Mouse (Mus musculus): Measurements from ENCODE around the gene Rab35. TPM values are rescaled to one million over a fixed set of nuclear protein-coding genes. Genes with fewer than 3 reads are reported as not detected.

Gene Rab35
- total RNA-seq, 1 experiment from 2014 or later: 55.3 TPM

- no peak for DNase-seq
Measured at GRCm38 (mm10) chr5:115649699-115650098, 18.0 kb downstream of the Rab35 start.

- no peak for DNase-seq
Measured at GRCm38 (mm10) chr5:115650885-115651284, 19.2 kb downstream of the Rab35 start.

GRCm38 (mm10) chr5:115651821-115652220 lies 20.1 kb downstream of the Rab35 start:
- no peak for DNase-seq

- peak; percentile 99 for DNase-seq
Measured at GRCm38 (mm10) chr5:115652681-115653575, 21.2 kb downstream of the Rab35 start.

- no peak for DNase-seq
Measured at GRCm38 (mm10) chr5:115653776-115654175, 22.1 kb downstream of the Rab35 start.

GRCm38 (mm10) chr5:115656677-115657076 lies 25.0 kb downstream of the Rab35 start:
- no peak for DNase-seq

- no peak for DNase-seq
Measured at GRCm38 (mm10) chr5:115657234-115657633, 25.5 kb downstream of the Rab35 start.

GRCm38 (mm10) chr5:115658352-115658751 lies 26.6 kb downstream of the Rab35 start:
- no peak for DNase-seq

- peak; percentile 14 for DNase-seq
Measured at GRCm38 (mm10) chr5:115662658-115663057, 30.9 kb downstream of the Rab35 start.

GRCm38 (mm10) chr5:115666366-115667065 lies 34.8 kb downstream of the Rab35 start:
- no peak for DNase-seq

- no peak for DNase-seq
Measured at GRCm38 (mm10) chr5:115667210-115667609, 35.5 kb downstream of the Rab35 start.

- DNase-seq: no peak
Measured at GRCm38 (mm10) chr5:115667894-115668293, 36.2 kb downstream of the Rab35 start.

- DNase-seq: no peak
Measured at GRCm38 (mm10) chr5:115668986-115669385, 37.3 kb downstream of the Rab35 start.

- DNase-seq: no peak
Measured at GRCm38 (mm10) chr5:115669974-115670373, 38.3 kb downstream of the Rab35 start.

GRCm38 (mm10) chr5:115670406-115670805 lies 38.7 kb downstream of the Rab35 start:
- DNase-seq: no peak

GRCm38 (mm10) chr5:115671846-115672245 lies 40.1 kb downstream of the Rab35 start:
- no peak for DNase-seq

- DNase-seq: no peak
Measured at GRCm38 (mm10) chr5:115685126-115685525, 53.4 kb downstream of the Rab35 start.

GRCm38 (mm10) chr5:115686716-115687115 lies 55.0 kb downstream of the Rab35 start:
- no peak for DNase-seq

GRCm38 (mm10) chr5:115693271-115693670 lies 61.6 kb downstream of the Rab35 start:
- DNase-seq: no peak

- no peak for DNase-seq
Measured at GRCm38 (mm10) chr5:115695191-115695770, 63.6 kb downstream of the Rab35 start.

GRCm38 (mm10) chr5:115696811-115697210 lies 65.1 kb downstream of the Rab35 start:
- DNase-seq: no peak
